Mouse (Mus musculus) lung, postnatal 0 days (tissue): Measurements from ENCODE around the gene Hba-x.
"Not testable (repeated sequence)": the region's sequence is repeated elsewhere in the genome, so short reads cannot be mapped to it uniquely, and the experiment has no call there.

ENCODE experiments used
- CTCF ChIP-seq: IDR thresholded peaks from 2 replicates; pipeline ENCODE4 v1.5.1; 2016; ENCODE audit warnings: antibody characterized with exemption, mild to moderate bottlenecking
- EP300 ChIP-seq: IDR thresholded peaks from 2 replicates; pipeline ENCODE4 v1.6.1; 2016; ENCODE audit warnings: antibody characterized with exemption, mild to moderate bottlenecking, control low read depth

DNA sequence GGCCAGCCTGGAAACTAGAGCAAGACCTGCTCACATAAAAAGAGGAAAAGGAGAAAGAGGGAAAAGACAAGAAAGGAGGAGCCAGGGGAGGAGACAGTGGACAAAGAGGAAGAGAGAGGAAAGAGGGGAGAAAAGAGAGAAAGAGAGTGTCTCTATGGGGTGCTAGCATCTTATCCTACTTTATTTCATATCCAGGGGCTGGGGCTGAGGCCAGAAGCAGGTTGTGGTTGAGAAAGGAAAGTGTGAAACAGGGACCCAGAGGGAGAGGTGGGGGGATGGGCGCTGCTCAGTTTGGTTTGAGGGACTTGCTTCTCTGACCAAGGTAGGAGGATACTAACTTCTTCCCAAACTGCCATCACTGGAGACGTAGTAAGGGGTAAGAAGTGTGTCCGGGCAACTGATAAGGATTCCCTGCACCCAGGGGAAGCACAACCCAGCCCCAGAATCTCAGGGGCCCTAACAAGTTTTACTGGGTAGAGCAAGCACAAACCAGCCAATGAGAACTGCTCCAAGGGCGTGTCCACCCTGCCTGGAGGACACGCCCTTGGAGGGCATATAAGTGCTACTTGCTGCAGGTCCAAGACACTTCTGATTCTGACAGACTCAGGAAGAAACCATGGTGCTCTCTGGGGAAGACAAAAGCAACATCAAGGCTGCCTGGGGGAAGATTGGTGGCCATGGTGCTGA, 7.0 kb downstream of the Hba-x start, which contains the start of gene Hba-a1:
- TF ChIP-seq CTCF, EP300: not testable (repeated sequence)
